Mouse (Mus musculus) lung, adult 2 months (tissue): ENCODE data around the gene Gm20388.

Experiments
- CTCF ChIP-seq: fragments of 200-500 bp; IDR thresholded peaks from 2 replicates; pipeline ENCODE4 v1.5.1; 2011; ENCODE audit warnings: mild to moderate bottlenecking, low read length, control low read depth; ENCODE audit not compliant: insufficient read depth
- POLR2A ChIP-seq: fragments of 200-500 bp; IDR thresholded peaks from 2 replicates; pipeline ENCODE4 v1.6.1; 2011; ENCODE audit warnings: low read depth, mild to moderate bottlenecking, control low read depth, low read length, borderline replicate concordance; ENCODE audit errors: extremely low read depth

DNA sequence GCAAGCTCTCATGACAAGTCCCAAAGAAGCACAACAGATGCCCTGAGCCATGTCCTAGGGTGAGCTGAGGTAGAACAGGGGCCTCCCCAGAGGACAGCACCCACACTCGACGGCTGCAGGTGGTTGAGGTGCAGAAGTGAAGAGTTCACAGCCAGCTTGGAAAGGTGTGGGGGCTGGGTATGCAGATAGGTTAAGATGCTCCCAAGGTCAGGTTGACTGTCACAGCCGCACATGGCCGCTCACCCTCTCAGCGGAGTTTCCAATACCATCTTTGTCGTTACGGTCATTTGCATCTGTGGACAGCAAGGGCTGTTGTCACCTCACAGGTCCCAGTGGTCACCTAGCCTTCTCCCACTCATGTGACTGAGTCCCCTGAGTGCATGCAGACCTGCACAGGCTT lies 480.0 kb downstream of the Gm20388 start:
- TF ChIP-seq CTCF (no peak), POLR2A (no peak)
